8 mouse cellular contexts compared by ENCODE assay signal in the genomic region with DNA sequence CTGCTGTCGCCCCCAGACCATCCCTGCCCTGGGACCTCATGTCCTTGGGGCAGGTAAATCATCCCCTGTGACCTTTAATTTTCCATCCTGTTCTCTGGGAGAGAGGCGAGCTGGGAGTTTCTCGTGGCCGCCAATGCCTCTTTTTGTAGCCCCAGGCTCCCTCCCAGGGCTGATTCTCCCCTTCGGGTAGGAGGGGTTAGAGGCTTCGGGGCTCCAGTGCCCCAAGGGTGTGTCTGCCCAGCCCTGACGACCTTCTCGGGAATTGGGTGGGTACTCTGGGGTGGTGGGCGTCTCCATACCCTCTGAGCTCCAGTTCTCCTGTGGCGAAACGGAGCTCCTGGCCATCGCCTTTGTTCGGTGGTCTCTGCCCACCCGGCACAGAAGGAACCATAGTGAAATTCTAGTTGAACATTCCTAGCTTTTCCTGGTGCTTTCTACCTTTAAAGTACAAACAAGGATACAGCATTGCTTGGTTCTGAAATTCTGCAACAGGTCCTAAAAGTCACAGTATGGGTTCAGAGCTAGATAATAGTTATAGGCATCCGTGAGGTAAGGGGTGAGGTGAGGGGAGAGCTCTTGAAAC. TPM values are rescaled to one million over a fixed set of nuclear protein-coding genes. Genes with fewer than 3 reads are reported as not detected.
DNase-seq lines count a peak whose midpoint lies in the region; ATAC-seq lines count a peak whose summit lies in the region.

No protein-coding gene starts in this region.

- ATAC-seq in kidney, embryonic 15.5 days (replicated peaks; ENCODE audit: low FRiP score): peak; percentile 49
- peak; percentile 30 for ATAC-seq in common myeloid progenitor, adult 5-6 weeks (replicated peaks; ENCODE audit: low read depth, poor library complexity, severe bottlenecking)
- ATAC-seq in hindbrain, embryonic 15.5 days (ENCODE audit: low FRiP score, low read depth): peak; percentile 40
- ATAC-seq in midbrain, embryonic 12.5 days (ENCODE audit: low FRiP score, low read depth): peak; percentile 64

- intact Hi-C loops in left cerebral cortex, postnatal 36 days (cut with DNase I): no loop called here
- intact Hi-C loops in gastrocnemius, postnatal 14 days (cut with DNase I; ENCODE audit: low total_unique reads): no loop called here
- intact Hi-C loops in left cerebral cortex, postnatal 14 days (cut with DNase I): no loop called here

- no peaks in the 10 kb centered on the region for H3K27me3 ChIP-seq in kidney, embryonic 15.5 days
- H3K27me3 ChIP-seq in hindbrain, embryonic 15.5 days: no peaks in the 10 kb centered on the region
- 0 out of 2 replicates have a peak, but pooled peaks cover 5% of the 10 kb centered on the region for H3K27me3 ChIP-seq in midbrain, embryonic 12.5 days

- DNase-seq in kidney, postnatal 4 days: no peak
- DNase-seq in left cerebral cortex, postnatal 36 days (ENCODE audit: low spot score in 2 of 2): no peak
- no peak for DNase-seq in gastrocnemius, postnatal 14 days
- no peak for DNase-seq in left cerebral cortex, postnatal 14 days (ENCODE audit: low spot score in 2 of 2)

- peaks cover 43% of the 10 kb centered on the region for H3K4me1 ChIP-seq in kidney, embryonic 15.5 days
- H3K4me1 ChIP-seq in hindbrain, embryonic 15.5 days (replicated peaks): peaks cover 35% of the 10 kb centered on the region
- peaks cover 16% of the 10 kb centered on the region for H3K4me1 ChIP-seq in midbrain, embryonic 12.5 days

- H3K4me3 ChIP-seq in kidney, embryonic 15.5 days (replicated peaks): peak overlapping the region; percentile 72
- peak overlapping the region; percentile 70 for H3K4me3 ChIP-seq in hindbrain, embryonic 15.5 days
- peak overlapping the region; percentile 56 for H3K4me3 ChIP-seq in midbrain, embryonic 12.5 days

- H3K9ac ChIP-seq in kidney, embryonic 15.5 days: peak overlapping the region; percentile 76
- peak overlapping the region; percentile 84 for H3K9ac ChIP-seq in hindbrain, embryonic 15.5 days
- peak overlapping the region; percentile 85 for H3K9ac ChIP-seq in midbrain, embryonic 12.5 days (replicated peaks)

- peak overlapping the region; percentile 99 for H3K27ac ChIP-seq in kidney, embryonic 15.5 days
- H3K27ac ChIP-seq in hindbrain, embryonic 15.5 days (replicated peaks): peak overlapping the region; percentile 80
- peak overlapping the region; percentile 78 for H3K27ac ChIP-seq in midbrain, embryonic 12.5 days (replicated peaks)

- peaks cover 3% of the 10 kb centered on the region; the same call in 1 of the 2 replicates for H3K9me3 ChIP-seq in kidney, embryonic 15.5 days (replicated peaks)
- H3K9me3 ChIP-seq in hindbrain, embryonic 15.5 days: no peaks in the 10 kb centered on the region
- no peaks in the 10 kb centered on the region for H3K9me3 ChIP-seq in midbrain, embryonic 12.5 days

- WGBS in kidney, embryonic 15.5 days: under 1% methylated on average over 15 of the region's 15 CpGs
- under 1% methylated on average over 15 of the region's 15 CpGs for WGBS in hindbrain, embryonic 15.5 days
- under 1% methylated on average over 15 of the region's 15 CpGs for WGBS in midbrain, embryonic 12.5 days

- H3K4me2 ChIP-seq in kidney, embryonic 15.5 days: peak overlapping the region; percentile 90
- peak overlapping the region; percentile 91 for H3K4me2 ChIP-seq in hindbrain, embryonic 15.5 days
- H3K4me2 ChIP-seq in midbrain, embryonic 12.5 days (replicated peaks): peak overlapping the region; percentile 91

- no peaks in the 10 kb centered on the region for H3K36me3 ChIP-seq in kidney, embryonic 15.5 days
- H3K36me3 ChIP-seq in hindbrain, embryonic 15.5 days: no peaks in the 10 kb centered on the region
- no peaks in the 10 kb centered on the region for H3K36me3 ChIP-seq in midbrain, embryonic 12.5 days

RNA-seq across cellular contexts. Expression of gene Csrp2, which starts 0.9 kb away (rescaled TPM):
- 189 and 196 TPM in 2 replicates for polyA plus RNA-seq in kidney, embryonic 15.5 days (2015; fragmentation: Nextera tagmentation; extraction: Ambion mirVana)
- total RNA-seq in common myeloid progenitor, adult 5-6 weeks (2017): 41.6 and 65.8 TPM in 2 replicates
- 123 and 125 TPM in 2 replicates for polyA plus RNA-seq in hindbrain, embryonic 15.5 days (2015; fragmentation: Nextera tagmentation; extraction: Ambion mirVana)
- polyA plus RNA-seq in midbrain, embryonic 12.5 days (2016; fragmentation: Nextera tagmentation; extraction: Ambion mirVana): 143 and 157 TPM in 2 replicates
- total RNA-seq in left cerebral cortex, postnatal 36 days (2021): 10 to 100 TPM; 11.3 to 12.5 TPM
- total RNA-seq in gastrocnemius, postnatal 14 days (2021): 10 to 100 TPM; 28.1 to 28.6 TPM
- 10 to 100 TPM; 26.3 to 30.3 TPM for total RNA-seq in left cerebral cortex, postnatal 14 days (2021)
